Mouse (Mus musculus) C2C12 (cell line): ENCODE data around the gene Notch4.

ENCODE experiments used
- CTCF ChIP-seq: IDR thresholded peaks from one replicate; pipeline ENCODE4 v1.5.1; 2011; ENCODE audit not compliant: control insufficient read depth, insufficient read depth, insufficient read length
- MAX ChIP-seq: IDR thresholded peaks from one replicate; pipeline ENCODE4 v1.6.1; 2011; ENCODE audit warnings: mild to moderate bottlenecking, control low read depth

DNA sequence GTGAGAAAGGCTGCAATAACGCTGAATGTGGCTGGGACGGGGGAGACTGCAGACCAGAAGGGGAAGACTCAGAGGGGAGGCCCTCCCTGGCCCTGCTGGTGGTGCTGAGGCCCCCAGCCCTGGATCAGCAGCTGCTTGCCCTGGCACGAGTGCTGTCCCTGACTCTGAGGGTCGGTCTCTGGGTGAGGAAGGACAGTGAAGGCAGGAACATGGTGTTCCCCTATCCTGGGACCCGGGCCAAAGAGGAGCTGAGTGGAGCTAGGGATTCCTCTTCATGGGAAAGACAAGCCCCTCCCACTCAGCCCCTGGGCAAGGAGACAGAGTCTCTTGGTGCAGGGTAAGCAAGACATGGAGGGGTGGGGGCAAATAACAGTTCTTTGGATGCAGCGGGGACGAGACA, 19.3 kb downstream of the Notch4 start:
- TF ChIP-seq CTCF (no peak), MAX (no peak)
